Mouse (Mus musculus): ENCODE data around the gene Itih4. TPM values are rescaled to one million over a fixed set of nuclear protein-coding genes. Genes with fewer than 3 reads are reported as not detected.
A peak's percentile ranks its signal among the peaks of the same experiment; 100 is the strongest.

Itih4 gene
- total RNA-seq, 2 experiments from 2014 or later: 0.11 to 0.13 TPM

- Histone ChIP-seq H3K4me3 (peak overlapping the region; percentile 41), H3K27ac (peak overlapping the region; percentile 95)
- no peak for TF ChIP-seq CTCF (IDR thresholded peaks at IDR 0.05)
- DNase-seq: peak; percentile 78
- intact Hi-C loops (cut with DNase I): loop anchor here (5.0 kb wide), 2 partner anchors 42 to 277 kb away; partner anchors contain the start of gene Tmem110
Measured at GRCm38 (mm10) chr14:30869391-30869801, 16.9 kb upstream of the Itih4 start.

GRCm38 (mm10) chr14:30870206-30871147 is 15.8 kb upstream of the Itih4 start:
- H3K27ac ChIP-seq: peak overlapping the region; percentile 95
- intact Hi-C loops (cut with DNase I): no loop called here
- peak overlapping the region; percentile 41 for H3K4me3 ChIP-seq
- peak; percentile 76 for DNase-seq
- no peak for TF ChIP-seq CTCF (IDR thresholded peaks at IDR 0.05)

- H3K4me3 ChIP-seq: peak overlapping the region; percentile 7; the same call in 1 of the 2 replicates
- no peak for DNase-seq
- no peak for TF ChIP-seq CTCF (IDR thresholded peaks at IDR 0.05)
- intact Hi-C loops (cut with DNase I): no loop called here
- peak overlapping the region; percentile 78 for H3K27ac ChIP-seq
Measured at GRCm38 (mm10) chr14:30874095-30874700, 12.1 kb upstream of the Itih4 start.

GRCm38 (mm10) chr14:30875130-30875865 is 11.0 kb upstream of the Itih4 start:
- Histone ChIP-seq H3K27ac (peak overlapping the region; percentile 78), H3K4me3 (no peak overlapping the region)
- intact Hi-C loops (cut with DNase I): no loop called here
- no peak for TF ChIP-seq CTCF (IDR thresholded peaks at IDR 0.05)
- DNase-seq: peak; percentile 46

GRCm38 (mm10) chr14:30875955-30876354 is 10.3 kb upstream of the Itih4 start:
- no peak for TF ChIP-seq CTCF (IDR thresholded peaks at IDR 0.05)
- Histone ChIP-seq H3K27ac (peak overlapping the region; percentile 78), H3K4me3 (no peak overlapping the region)
- intact Hi-C loops (cut with DNase I): no loop called here
- no peak for DNase-seq

- no peak for DNase-seq
- TF ChIP-seq CTCF (IDR thresholded peaks at IDR 0.05): no peak
- H3K4me3 ChIP-seq: no peak overlapping the region
- H3K27ac ChIP-seq: peak overlapping the region; percentile 78
- intact Hi-C loops (cut with DNase I): no loop called here
Measured at GRCm38 (mm10) chr14:30876451-30876850, 9.8 kb upstream of the Itih4 start.

- Histone ChIP-seq H3K27ac (peak overlapping the region; percentile 97), H3K4me3 (no peak overlapping the region)
- DNase-seq: no peak
- intact Hi-C loops (cut with DNase I): no loop called here
- no peak for TF ChIP-seq CTCF (IDR thresholded peaks at IDR 0.05)
Measured at GRCm38 (mm10) chr14:30877827-30878226, 8.4 kb upstream of the Itih4 start.

DNA sequence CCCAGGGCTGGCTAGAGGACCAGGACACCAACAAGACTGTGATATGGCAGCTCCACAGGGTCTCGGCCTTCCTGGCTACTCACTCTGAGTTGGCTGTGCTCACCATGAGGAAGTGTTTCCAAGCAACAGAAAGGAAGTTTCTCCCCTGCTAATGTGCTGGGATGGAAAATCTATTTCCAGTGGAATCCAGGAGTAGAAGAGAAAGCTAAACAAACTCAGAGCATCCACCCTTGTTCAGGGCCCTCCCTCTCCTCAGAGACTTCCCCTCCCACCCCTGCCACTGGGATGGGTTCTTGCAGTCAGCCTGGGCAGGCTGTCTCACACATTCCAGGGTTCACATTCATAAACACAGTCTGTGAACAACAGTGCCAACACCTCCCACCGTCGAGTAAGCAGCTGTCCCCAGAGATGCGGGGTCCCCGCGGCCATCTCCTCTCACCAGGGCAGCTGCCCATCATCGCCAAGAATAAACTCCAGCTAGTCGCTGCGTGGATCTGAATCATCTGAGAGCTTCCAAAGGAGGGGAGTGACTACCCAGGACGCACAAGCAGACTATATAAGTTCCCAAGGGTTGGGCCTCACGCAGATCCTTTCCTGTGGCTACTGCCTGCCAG is 7.2 kb upstream of the Itih4 start, which contains the start of gene Mustn1:
Gene Mustn1 (plus strand): TSS at position 243 of the 614 bp plus-strand sequence.
- intact Hi-C loops (cut with DNase I): no loop called here
- DNase-seq: peak; percentile 68
- no peak for TF ChIP-seq CTCF (IDR thresholded peaks at IDR 0.05)
- Histone ChIP-seq H3K27ac (peak within 1 kb of the TSS; percentile 97), H3K4me3 (peak within 1 kb of the TSS; percentile 73)

DNA sequence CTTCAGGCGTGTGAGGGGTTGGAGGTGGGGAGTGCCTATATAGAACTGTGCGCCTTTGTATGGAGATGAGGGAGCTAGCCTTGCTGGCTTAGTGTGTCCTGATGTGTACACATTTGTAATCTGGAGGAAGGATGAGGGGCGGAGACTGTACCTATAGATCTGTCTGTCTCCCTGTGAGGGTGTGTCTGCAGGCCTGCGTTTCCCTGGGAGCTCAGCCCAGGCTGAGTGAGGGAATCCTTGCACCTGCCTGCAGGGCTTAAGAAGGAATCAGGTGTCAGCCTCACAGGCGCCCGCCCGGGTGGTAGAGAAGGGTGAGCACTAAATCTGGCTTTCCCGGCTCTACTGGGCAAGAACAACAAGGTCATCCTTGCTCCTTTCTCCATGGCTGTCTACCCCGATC is 6.5 kb upstream of the Itih4 start:
- peak overlapping the region; percentile 73 for H3K4me3 ChIP-seq
- peak; percentile 85 for DNase-seq
- peak overlapping the region; percentile 97 for H3K27ac ChIP-seq
- TF ChIP-seq CTCF (IDR thresholded peaks at IDR 0.05): no peak
- intact Hi-C loops (cut with DNase I): loop anchor here (1.0 to 5.0 kb wide), 3 partner anchors 12 to 182 kb away; no protein-coding TSS in a partner anchor

DNA sequence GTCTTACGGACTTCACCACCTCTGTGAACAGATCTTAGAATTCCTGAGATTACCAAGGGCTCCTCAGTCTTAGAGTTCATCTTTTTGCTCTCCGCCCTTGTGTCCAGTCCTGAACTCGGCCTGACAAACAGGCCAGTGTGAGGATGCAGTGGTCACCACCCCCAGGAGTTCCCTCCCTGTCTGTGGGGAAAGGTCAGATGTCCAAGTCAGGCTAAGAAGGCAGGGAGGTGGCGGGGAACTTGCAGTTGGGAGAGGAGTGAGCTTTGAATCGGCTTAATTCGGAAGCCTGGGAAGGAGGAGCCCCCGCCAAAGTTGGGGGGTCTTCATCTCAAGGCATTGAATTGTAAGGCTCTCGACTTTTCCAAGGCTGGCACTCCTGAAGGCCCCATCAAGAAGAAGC is 6.0 kb upstream of the Itih4 start:
- H3K27ac ChIP-seq: peak overlapping the region; percentile 97
- H3K4me3 ChIP-seq: peak overlapping the region; percentile 73
- intact Hi-C loops (cut with DNase I): loop anchor here (1.0 to 5.0 kb wide), 3 partner anchors 13 to 183 kb away; no protein-coding TSS in a partner anchor
- DNase-seq: peak; percentile 60
- TF ChIP-seq CTCF (IDR thresholded peaks at IDR 0.05): no peak

DNA sequence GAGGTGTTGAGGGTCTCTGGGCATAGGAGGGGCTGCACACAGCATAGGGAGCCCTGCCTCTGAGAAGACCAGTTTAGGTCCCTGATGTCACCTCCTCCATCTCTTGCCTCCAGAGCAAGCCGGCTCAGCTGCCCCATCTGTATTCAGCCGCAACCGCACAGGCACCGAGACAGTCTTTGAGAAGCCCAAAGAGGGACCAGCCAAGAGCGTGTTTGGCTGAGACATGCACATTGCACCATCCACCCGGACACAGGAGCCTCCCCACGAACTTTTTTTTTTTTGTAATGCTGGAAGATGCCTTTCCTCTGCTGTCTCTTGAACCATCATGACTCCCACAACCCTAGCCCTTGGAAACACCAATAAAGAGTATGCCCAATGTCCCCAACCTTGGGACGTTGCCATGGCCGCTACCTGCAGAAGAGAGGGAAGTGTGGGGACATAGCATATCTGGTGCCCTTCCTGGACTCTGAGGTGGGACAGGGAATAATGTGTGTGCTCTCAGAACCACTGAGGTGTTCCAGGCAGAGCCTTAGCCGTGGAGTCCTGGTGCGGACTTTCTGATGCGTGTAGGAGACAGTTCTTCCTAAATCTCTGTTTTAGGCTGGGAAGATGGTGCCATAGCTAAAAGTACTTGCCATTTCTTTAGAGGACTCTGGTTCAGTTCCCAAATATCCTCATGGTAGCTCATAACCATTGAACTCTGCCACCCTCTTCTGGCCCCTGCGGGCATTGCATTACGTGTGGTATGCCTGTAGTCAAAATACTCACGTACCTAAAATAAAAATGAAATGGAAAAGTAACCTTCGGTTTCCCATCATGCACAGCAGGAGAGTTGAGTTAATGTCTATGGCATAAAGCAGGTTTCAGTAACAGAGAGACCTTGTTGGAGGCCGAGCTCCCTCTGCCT is 5.2 kb upstream of the Itih4 start:
- peak; percentile 91 for TF ChIP-seq CTCF (IDR thresholded peaks at IDR 0.05)
- peak; percentile 85 for DNase-seq
- intact Hi-C loops (cut with DNase I): loop anchor here (1.0 to 5.0 kb wide), 3 partner anchors 14 to 184 kb away; no protein-coding TSS in a partner anchor
- Histone ChIP-seq H3K27ac (peak overlapping the region; percentile 97), H3K4me3 (peak overlapping the region; percentile 73)

All from gastrocnemius, adult 2 months (tissue).